Mouse (Mus musculus) CD4-positive, CD25-positive, alpha-beta regulatory T cell, adult 2 months (primary cell): Measurements from ENCODE around the gene Gzmc.
A peak's percentile ranks its signal among the peaks of the same experiment; 100 is the strongest.
"Not testable (repeated sequence)": the region's sequence is repeated elsewhere in the genome, so short reads cannot be mapped to it uniquely, and the experiment has no call there.

Source experiments
- DNase-seq: peaks from one replicate; pipeline ENCODE4 v3.0.0-alpha.2; 2012; ENCODE audit warnings: low read depth, low spot score

The Gzmc gene

DNA sequence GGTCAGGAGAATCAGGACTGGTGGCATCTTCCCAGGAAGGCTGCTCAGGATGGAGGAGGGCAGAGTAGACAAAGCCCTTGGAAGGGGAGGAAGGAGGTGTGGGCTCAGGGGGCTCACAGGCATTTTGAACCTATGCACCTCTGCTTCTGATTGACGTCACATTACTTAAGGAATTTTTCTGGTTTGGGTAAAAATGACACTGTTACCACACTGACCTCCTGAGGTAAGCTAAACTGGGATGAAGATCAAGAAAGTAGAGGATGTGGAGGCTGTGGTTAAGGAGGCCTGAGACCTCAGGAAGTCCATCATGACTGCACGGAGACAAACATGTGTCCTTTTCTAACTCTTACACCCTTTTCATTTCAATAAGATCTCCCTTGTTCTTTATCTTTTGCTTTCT, at the start of gene Gzmc:
TSS of gene Gzmc (minus strand) at position 101 of the 400 bp plus-strand sequence.
- no peak for DNase-seq

GRCm38 (mm10) chr14:56283816-56284215, 49.4 kb upstream of the Gzmc start:
- DNase-seq = peak; percentile 44

DNA sequence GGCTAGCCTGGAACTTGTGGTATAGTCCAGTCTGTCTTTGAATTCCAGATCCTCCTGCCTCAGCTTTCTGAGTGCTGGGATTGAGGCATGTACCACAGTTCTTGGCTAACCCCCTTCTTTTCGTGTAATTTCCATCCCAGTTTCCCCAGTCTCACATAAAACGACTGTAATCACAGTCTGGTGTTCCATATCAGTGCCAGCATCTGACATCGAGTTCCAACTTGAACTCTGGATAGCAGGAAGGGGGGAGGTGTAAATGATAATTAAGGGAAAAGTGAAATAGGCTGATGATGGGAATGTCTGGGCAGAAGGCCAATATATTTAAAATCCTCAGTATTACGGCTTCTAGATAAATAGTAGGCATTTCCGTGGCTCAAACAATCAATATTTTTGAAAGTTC, 46.6 kb upstream of the Gzmc start:
- no peak for DNase-seq

- not testable (repeated sequence) for DNase-seq
Measured at GRCm38 (mm10) chr14:56278691-56279090, 44.2 kb upstream of the Gzmc start.

- DNase-seq = peak; percentile 47
Measured at GRCm38 (mm10) chr14:56276096-56276495, 41.6 kb upstream of the Gzmc start.

DNA sequence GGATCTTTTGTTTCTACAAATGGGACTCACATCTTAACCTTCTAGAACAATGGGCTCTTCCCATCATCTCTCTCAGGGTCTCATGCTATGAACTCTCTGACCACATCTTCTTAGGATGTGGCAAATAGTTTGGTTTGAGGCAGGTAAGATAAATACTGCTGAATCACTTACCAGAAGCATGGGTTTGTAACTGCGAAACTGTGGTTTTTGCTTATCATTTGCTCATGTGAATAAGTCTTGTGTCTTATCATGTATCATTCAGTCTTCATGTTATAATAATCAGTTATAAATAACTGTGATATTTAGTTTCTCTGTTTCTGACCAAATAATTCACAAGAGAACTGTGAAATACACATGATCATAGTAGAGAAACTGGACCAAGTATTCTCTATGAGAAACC, 31.7 kb upstream of the Gzmc start:
- DNase-seq = no peak

DNA sequence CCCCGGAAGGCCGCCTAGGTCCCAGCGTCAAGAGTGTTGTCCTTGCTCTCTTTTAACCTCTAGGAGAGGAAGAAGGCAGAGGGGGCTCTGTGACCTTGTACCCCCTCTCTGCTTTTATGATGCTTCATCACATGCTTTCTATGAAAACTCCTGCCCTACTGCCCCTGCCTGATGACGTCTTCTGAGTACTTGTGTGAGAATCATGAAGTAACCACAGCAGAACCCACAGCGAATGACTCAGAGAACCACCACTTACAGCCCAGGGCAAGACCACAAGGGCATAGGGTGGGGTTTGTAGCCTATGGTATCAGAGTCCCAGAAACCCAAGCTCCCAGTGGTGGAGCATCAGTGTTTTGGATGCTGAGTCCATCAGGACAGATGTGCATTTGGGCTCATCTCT, 27.7 kb upstream of the Gzmc start, which contains the start of gene Gzmb:
TSS of gene Gzmb (minus strand) at position 108 of the 400 bp plus-strand sequence.
- DNase-seq = peak; percentile 43

GRCm38 (mm10) chr14:56240409-56240808, 6.0 kb upstream of the Gzmc start:
- DNase-seq = peak; percentile 71

DNA sequence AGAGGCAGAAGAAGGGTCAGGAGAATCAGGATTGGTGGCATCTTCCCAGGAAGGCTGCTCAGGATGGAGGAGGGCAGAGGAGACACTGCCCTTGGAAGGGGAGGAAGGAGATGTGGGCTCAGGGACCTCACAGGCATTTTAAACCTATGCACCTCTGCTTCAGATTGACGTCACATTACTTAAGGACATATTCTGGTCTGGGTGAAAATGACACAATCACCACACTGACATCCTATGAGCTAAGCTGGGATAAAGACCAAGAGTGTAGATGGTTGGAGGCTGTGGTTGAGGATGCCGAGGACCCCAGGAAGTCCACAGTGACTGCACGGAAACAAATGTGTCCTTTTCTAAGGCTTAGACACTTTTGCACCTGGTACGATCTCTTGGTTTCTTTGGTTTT, 23.1 kb downstream of the Gzmc start, which contains the start of gene Gzmf:
TSS of gene Gzmf (minus strand) at position 101 of the 400 bp plus-strand sequence.
- no peak for DNase-seq

GRCm38 (mm10) chr14:56205613-56206012, 28.8 kb downstream of the Gzmc start:
- peak; percentile 47 for DNase-seq

- DNase-seq = peak; percentile 92
Measured at GRCm38 (mm10) chr14:56205021-56205420, 29.4 kb downstream of the Gzmc start.

DNA sequence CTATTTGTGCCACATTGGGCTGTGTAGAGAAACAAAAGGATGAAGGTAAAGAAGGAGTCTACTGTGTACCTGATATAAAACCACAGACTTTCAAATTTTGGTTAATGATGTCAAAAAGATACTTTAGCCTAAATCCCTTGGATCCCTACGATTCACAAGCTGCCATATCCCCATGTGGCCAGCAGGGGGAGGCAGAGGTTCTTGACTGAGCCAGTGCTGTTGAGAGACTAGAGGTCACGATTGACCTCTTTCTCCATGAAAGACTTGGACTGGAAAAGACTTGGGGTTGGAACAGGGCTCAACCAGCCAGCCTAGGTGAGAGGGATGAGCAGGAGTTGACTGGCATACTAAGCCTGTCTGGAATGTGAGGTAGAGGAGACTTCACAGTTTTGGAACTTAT, 30.5 kb downstream of the Gzmc start:
- peak; percentile 86 for DNase-seq

DNA sequence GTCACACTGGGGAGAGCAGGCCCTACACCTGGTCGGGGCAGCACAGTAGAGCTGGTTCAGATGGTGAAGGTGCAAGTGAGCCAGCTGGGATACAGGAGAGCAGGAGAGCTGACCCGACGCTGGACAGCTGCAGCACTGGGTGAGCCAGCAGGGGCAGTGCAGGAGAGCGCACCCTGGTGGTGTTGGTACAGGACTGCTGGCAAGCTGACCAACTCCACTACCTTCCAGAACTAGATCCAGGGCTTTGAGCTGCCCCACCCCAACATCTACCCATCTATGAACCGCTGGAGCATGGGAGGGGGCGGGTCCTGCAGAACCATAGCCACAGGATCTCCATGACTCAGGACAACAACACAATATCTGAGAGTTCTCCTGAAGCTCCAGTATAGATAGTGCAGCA, 47.5 kb downstream of the Gzmc start:
- peak; percentile 5 for DNase-seq

DNA sequence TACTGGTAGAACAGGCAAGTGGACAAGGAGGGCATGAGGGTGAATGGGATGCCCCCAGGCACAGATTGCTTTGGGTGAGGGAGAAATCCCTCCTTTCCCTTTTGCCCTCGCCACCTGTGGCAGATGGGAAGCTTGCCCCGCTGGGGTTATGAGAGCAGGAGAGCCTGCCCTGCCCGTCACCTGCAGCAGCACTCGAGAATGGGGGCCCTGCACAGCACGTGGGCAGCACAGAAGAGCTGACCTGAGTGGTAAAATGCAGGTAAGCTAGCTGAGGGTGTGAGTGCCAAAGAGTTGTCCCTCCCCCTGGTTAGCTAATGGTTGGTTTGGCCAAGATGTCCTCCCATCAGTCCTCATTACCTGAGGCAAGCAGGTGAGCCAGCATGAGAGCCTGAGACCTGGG, 47.9 kb downstream of the Gzmc start:
- no peak for DNase-seq
